Mouse (Mus musculus): ENCODE data around the gene Pdk2. TPM values are rescaled to one million over a fixed set of nuclear protein-coding genes. Genes with fewer than 3 reads are reported as not detected.
A peak's percentile ranks its signal among the peaks of the same experiment; 100 is the strongest.

Gene Pdk2
- polyA plus RNA-seq, 1 experiment from 2014 or later, result 19.4 TPM

DNA sequence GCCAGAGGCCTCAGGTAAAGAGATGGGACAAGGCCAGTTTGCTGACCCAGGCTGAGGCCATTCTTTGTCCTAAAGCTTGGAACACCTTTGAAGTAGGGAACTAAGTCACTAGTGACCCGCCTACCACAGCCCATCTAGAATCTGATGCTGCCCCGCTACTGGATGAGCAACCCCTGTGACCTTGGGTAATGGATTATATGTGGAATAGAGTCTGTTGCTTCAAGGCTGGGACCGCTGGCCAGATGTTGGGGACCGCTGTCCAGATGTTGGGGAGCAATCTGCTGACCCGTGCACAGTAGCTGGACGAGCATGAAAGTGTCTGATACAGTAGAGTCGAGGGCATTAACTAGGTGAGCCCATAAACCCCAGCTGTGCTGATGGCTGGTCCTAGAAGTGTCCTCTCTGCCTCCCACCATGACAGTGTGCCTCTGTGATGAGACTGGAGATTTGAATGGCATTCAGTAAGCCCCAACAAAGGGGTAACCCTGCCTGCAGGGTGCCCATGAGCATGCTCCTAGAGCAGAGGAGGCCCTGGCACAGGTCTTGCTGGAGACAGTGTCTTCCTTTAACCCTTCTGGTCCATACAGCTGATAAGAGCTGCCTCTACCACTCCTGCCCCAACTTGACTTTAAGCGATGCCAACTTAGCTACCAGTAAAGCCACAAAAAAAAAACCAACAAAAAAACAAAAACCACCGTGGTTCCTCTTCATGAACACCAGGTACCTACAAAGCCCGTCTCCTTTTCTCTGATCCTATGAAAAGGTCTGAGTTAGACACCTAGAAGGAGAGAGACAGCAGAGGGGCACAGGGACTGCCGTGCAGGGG, 46.0 kb downstream of the Pdk2 start:
- H3K4me2 ChIP-seq, result peak overlapping the region; percentile 97
- WGBS, result 87% methylated on average over 11 of the region's 11 CpGs
- H3K9me3 ChIP-seq, result no peaks in the 10 kb centered on the region
- no peaks in the 10 kb centered on the region for H3K27me3 ChIP-seq
- peaks cover 42% of the 10 kb centered on the region for H3K36me3 ChIP-seq (replicated peaks)
- H3K4me3 ChIP-seq (replicated peaks), result peak overlapping the region; percentile 96
- peak overlapping the region; percentile 94; the same call in 1 of the 2 replicates for H3K9ac ChIP-seq
- H3K4me1 ChIP-seq, result peaks cover 62% of the 10 kb centered on the region
- ATAC-seq (ENCODE audit: low FRiP score), result no peak
- H3K27ac ChIP-seq, result 0 out of 2 replicates have a peak overlapping the region, but pooled peaks have one; percentile 2

- Histone ChIP-seq H3K27me3 (no peaks in the 10 kb centered on the region), H3K4me3 (replicated peaks) (peak overlapping the region; percentile 96), H3K9me3 (no peaks in the 10 kb centered on the region), H3K9ac (peak overlapping the region; percentile 94), H3K27ac (no peak overlapping the region), H3K4me2 (peak overlapping the region; percentile 97), H3K4me1 (peaks cover 65% of the 10 kb centered on the region), H3K36me3 (replicated peaks) (peaks cover 34% of the 10 kb centered on the region)
- ATAC-seq (ENCODE audit: low FRiP score), result no peak
- 63% methylated on average over 10 of the region's 10 CpGs for WGBS
Measured at GRCm38 (mm10) chr11:94994208-94994814, 46.8 kb downstream of the Pdk2 start.

DNA sequence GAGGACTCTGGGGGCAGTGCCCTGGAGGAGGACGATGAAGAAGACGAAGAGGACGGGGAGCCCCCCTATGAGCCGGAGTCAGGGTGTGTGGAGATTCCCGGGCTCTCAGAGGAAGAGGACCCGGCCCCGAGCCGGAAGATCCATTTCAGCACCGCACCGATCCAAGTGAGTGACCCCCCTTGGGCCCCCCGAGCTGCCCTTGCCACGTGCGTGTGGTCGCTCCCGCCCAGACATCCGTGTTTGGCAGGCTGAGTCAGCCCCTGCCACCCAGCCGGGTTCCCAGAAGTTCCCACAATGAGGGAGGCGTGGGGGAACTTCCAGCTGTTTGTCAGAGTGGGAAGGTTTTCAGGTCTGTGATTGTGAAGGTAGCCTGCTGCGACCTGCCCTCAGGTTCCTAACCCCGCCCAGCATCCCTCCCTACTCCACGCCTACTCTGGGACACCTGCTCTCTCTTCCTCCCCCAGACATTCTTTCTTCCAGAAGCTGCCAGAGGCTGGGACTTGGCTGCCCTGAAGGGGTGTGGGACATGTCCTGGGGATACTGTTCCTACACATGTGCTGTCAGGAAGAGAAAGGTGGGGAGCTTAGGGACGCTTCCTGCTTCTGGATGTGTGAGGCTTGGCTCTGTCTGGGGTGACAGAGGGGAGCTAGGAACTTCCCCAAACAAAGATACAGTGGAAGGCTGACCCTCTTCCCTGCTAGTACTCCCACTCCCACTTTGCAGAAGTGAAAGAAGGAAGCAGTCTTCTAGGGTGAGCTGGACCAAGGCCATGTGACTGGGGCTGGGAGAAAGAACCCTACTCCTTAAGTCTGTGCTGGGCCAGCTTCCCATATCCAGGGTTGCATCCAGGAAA, 48.2 kb downstream of the Pdk2 start:
- H3K4me2 ChIP-seq, result peak overlapping the region; percentile 97
- H3K27ac ChIP-seq, result peak overlapping the region; percentile 94

DNA sequence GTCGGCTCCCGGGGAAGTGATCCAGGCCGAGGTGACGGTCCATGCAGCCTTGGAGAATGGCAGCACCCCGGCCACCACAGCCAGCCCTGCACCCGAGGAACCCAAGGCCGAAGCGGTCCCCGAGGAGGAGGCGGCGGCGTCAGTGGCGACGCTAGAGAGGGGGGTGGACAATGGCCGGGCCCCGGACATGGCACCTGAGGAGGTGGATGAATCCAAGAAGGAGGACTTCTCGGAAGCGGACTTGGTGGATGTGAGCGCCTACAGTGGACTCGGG, 48.7 kb downstream of the Pdk2 start:
- H3K4me1 ChIP-seq, result peaks cover 77% of the 10 kb centered on the region

More for the DNA sequence above, 48.2 kb downstream of the Pdk2 start:
- 1% methylated on average over 22 of the region's 22 CpGs for WGBS
- Histone ChIP-seq H3K9me3 (no peaks in the 10 kb centered on the region), H3K36me3 (replicated peaks) (peaks cover 21% of the 10 kb centered on the region), H3K4me3 (replicated peaks) (peak overlapping the region; percentile 96), H3K9ac (peak overlapping the region; percentile 94), H3K27me3 (no peaks in the 10 kb centered on the region), H3K4me1 (peaks cover 77% of the 10 kb centered on the region)
- no peak for ATAC-seq (ENCODE audit: low FRiP score)

DNA sequence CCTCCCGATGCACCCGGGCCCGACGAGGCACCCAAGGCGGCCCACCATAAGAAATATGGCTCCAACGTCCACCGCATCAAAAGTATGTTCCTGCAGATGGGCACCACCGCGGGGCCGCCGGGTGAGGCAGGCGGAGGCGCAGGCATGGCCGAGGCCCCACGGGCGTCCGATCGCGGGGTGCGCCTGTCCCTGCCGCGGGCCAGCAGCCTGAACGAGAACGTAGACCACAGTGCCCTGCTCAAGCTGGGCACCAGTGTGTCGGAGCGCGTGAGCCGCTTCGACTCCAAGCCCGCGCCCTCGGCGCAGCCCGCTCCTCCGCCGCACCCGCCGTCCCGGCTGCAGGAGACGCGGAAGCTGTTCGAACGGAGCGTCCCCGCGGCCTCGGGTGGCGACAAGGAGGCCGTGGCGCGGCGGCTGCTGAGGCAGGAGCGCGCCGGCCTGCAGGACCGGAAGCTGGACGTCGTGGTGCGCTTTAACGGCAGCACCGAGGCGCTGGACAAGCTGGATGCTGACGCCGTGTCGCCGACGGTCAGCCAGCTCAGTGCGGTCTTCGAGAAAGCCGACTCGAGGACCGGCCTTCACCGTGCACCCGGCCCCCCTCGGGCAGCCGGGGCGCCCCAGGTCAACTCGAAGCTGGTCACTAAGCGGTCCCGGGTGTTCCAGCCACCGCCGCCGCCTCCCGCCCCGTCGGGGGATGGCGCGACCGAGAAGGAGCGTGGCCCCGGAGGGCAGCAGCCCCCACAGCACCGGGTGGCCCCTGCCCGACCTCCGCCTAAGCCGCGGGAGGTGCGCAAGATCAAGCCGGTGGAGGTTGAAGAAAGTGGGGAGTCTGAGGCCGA, 49.3 kb downstream of the Pdk2 start:
- Histone ChIP-seq H3K36me3 (replicated peaks) (peaks cover 9% of the 10 kb centered on the region), H3K27me3 (no peaks in the 10 kb centered on the region), H3K4me1 (peaks cover 82% of the 10 kb centered on the region), H3K9me3 (no peaks in the 10 kb centered on the region), H3K4me3 (replicated peaks) (peak overlapping the region; percentile 96), H3K9ac (peak overlapping the region; percentile 94), H3K27ac (peak overlapping the region; percentile 94), H3K4me2 (peak overlapping the region; percentile 97)
- no peak for ATAC-seq (ENCODE audit: low FRiP score)
- WGBS, result under 1% methylated on average over 94 of the region's 99 CpGs

More for the DNA sequence above, 48.7 kb downstream of the Pdk2 start:
- H3K9ac ChIP-seq, result peak overlapping the region; percentile 94
- H3K27me3 ChIP-seq, result no peaks in the 10 kb centered on the region
- peak overlapping the region; percentile 96 for H3K4me3 ChIP-seq (replicated peaks)
- peak overlapping the region; percentile 97 for H3K4me2 ChIP-seq
- H3K27ac ChIP-seq, result peak overlapping the region; percentile 94
- ATAC-seq (ENCODE audit: low FRiP score), result no peak
- H3K36me3 ChIP-seq (replicated peaks), result peaks cover 15% of the 10 kb centered on the region
- WGBS, result under 1% methylated on average over 20 of the region's 20 CpGs
- H3K9me3 ChIP-seq, result no peaks in the 10 kb centered on the region

GRCm38 (mm10) chr11:94990749-94991577, 50.2 kb downstream of the Pdk2 start, which contains the start of gene Ppp1r9b:
Gene Ppp1r9b, plus strand, starts transcription at chr11:94991035.
- WGBS, result under 1% methylated on average over 60 of the region's 69 CpGs
- Histone ChIP-seq H3K36me3 (replicated peaks) (peaks cover under 1% of the 10 kb centered on the region), H3K4me3 (replicated peaks) (peak within 1 kb of the TSS; percentile 96), H3K27me3 (no peaks in the 10 kb centered on the region), H3K27ac (peak within 1 kb of the TSS; percentile 94), H3K9me3 (no peaks in the 10 kb centered on the region), H3K4me1 (peaks cover 75% of the 10 kb centered on the region), H3K9ac (peak within 1 kb of the TSS; percentile 94), H3K4me2 (peak within 1 kb of the TSS; percentile 97)
- peak; percentile 87 for ATAC-seq (ENCODE audit: low FRiP score)

GRCm38 (mm10) chr11:94990102-94990748, 50.9 kb downstream of the Pdk2 start:
- H3K9me3 ChIP-seq, result no peaks in the 10 kb centered on the region
- peak overlapping the region; percentile 94 for H3K9ac ChIP-seq
- peak overlapping the region; percentile 96 for H3K4me3 ChIP-seq (replicated peaks)
- peak overlapping the region; percentile 94 for H3K27ac ChIP-seq
- ATAC-seq (ENCODE audit: low FRiP score), result no peak
- no peaks in the 10 kb centered on the region; the same call in 1 of the 2 replicates for H3K36me3 ChIP-seq (replicated peaks)
- peak overlapping the region; percentile 97 for H3K4me2 ChIP-seq
- peaks cover 69% of the 10 kb centered on the region for H3K4me1 ChIP-seq
- WGBS, result 41% methylated on average over 6 of the region's 6 CpGs
- H3K27me3 ChIP-seq, result no peaks in the 10 kb centered on the region

DNA sequence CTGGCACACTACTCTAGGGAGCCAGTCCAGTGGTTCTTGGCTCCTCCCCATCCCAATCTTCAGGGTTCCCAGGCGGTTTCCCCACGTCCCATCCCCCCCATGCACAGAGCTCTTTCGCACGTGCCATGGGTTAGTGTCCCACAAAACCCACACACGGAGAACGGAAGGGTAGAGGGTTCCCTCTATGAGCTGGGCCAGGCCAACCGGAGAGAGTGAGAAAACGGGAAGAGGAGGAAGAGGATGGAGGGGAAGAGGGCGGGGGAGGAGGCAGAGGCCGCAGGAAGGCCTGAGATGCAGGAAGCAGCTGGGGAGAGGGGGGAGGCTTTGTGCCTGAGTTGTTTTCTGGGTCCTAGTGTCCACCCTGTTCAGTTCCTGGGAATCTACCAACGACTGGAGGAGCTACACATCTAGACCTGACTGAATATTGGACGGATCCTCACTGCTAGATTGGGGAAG, 51.6 kb downstream of the Pdk2 start:
- no peaks in the 10 kb centered on the region for H3K27me3 ChIP-seq
- no peaks in the 10 kb centered on the region; the same call in 1 of the 2 replicates for H3K36me3 ChIP-seq (replicated peaks)
- peak overlapping the region; percentile 71 for H3K9ac ChIP-seq
- H3K4me2 ChIP-seq, result peak overlapping the region; percentile 97
- H3K4me3 ChIP-seq (replicated peaks), result peak overlapping the region; percentile 54
- peaks cover 65% of the 10 kb centered on the region for H3K4me1 ChIP-seq
- H3K9me3 ChIP-seq, result no peaks in the 10 kb centered on the region
- 1% methylated on average over 12 of the region's 12 CpGs for WGBS
- H3K27ac ChIP-seq, result peak overlapping the region; percentile 94
- ATAC-seq (ENCODE audit: low FRiP score), result peak; percentile 73

- H3K9ac ChIP-seq, result peak overlapping the region; percentile 71
- H3K4me1 ChIP-seq, result peaks cover 59% of the 10 kb centered on the region
- ATAC-seq (ENCODE audit: low FRiP score), result no peak
Measured at GRCm38 (mm10) chr11:94988780-94989561, 52.2 kb downstream of the Pdk2 start.

GRCm38 (mm10) chr11:94987851-94988250, 53.3 kb downstream of the Pdk2 start:
- H3K27ac ChIP-seq, result no peak overlapping the region
- no peak overlapping the region for H3K9ac ChIP-seq
- H3K4me2 ChIP-seq, result no peak overlapping the region
- no peak overlapping the region for H3K4me3 ChIP-seq (replicated peaks)
- H3K27me3 ChIP-seq, result no peaks in the 10 kb centered on the region
- H3K9me3 ChIP-seq, result no peaks in the 10 kb centered on the region
- no peak for ATAC-seq (ENCODE audit: low FRiP score)
- peaks cover 48% of the 10 kb centered on the region for H3K4me1 ChIP-seq
- H3K36me3 ChIP-seq (replicated peaks), result no peaks in the 10 kb centered on the region
- WGBS, result 83% methylated on average over 8 of the region's 8 CpGs

More at GRCm38 (mm10) chr11:94988780-94989561, 52.2 kb downstream of the Pdk2 start:
- H3K27ac ChIP-seq, result peak overlapping the region; percentile 94
- H3K4me3 ChIP-seq (replicated peaks), result peak overlapping the region; percentile 54
- no peaks in the 10 kb centered on the region for H3K27me3 ChIP-seq
- H3K36me3 ChIP-seq (replicated peaks), result no peaks in the 10 kb centered on the region
- WGBS, result 20% methylated on average over 10 of the region's 10 CpGs
- peak overlapping the region; percentile 97 for H3K4me2 ChIP-seq
- H3K9me3 ChIP-seq, result no peaks in the 10 kb centered on the region
